Mouse (Mus musculus) testis, postnatal 14 days (tissue): Measurements from ENCODE around the gene Spink4.
A peak's percentile ranks its signal among the peaks of the same experiment; 100 is the strongest.

Experiments used
- DNase-seq: peaks from one replicate; pipeline ENCODE4 v3.0.0; 2021; ENCODE audit warnings: low spot score

The Spink4 gene

GRCm38 (mm10) chr4:40919785-40920184 is at the start of gene Spink4:
Spink4 (plus strand) TSS chr4:40920052.
- peak; percentile 24 for DNase-seq

- DNase-seq, result no peak
These were observed 49.6 kb upstream of the Spink4 start for GRCm38 (mm10) chr4:40870206-40870605.

GRCm38 (mm10) chr4:40872129-40872528 is 47.7 kb upstream of the Spink4 start:
- DNase-seq, result no peak

GRCm38 (mm10) chr4:40873320-40873719 is 46.5 kb upstream of the Spink4 start:
- no peak for DNase-seq

GRCm38 (mm10) chr4:40874151-40874600 is 45.7 kb upstream of the Spink4 start:
- DNase-seq, result peak; percentile 48

- no peak for DNase-seq
These were observed 44.9 kb upstream of the Spink4 start for GRCm38 (mm10) chr4:40874794-40875552.

GRCm38 (mm10) chr4:40875842-40876241 is 44.0 kb upstream of the Spink4 start:
- no peak for DNase-seq

- DNase-seq, result peak; percentile 34
These were observed 43.0 kb upstream of the Spink4 start for GRCm38 (mm10) chr4:40876814-40877371.

- DNase-seq, result no peak
These were observed 42.3 kb upstream of the Spink4 start for GRCm38 (mm10) chr4:40877528-40877927.

GRCm38 (mm10) chr4:40883200-40883599 is 36.7 kb upstream of the Spink4 start:
- no peak for DNase-seq

GRCm38 (mm10) chr4:40884282-40885165 is 35.3 kb upstream of the Spink4 start:
- peak; percentile 68 for DNase-seq

GRCm38 (mm10) chr4:40885166-40885525 is 34.7 kb upstream of the Spink4 start:
- no peak for DNase-seq

- no peak for DNase-seq
These were observed 34.0 kb upstream of the Spink4 start for GRCm38 (mm10) chr4:40885883-40886282.

- no peak for DNase-seq
These were observed 31.0 kb upstream of the Spink4 start for GRCm38 (mm10) chr4:40888839-40889238.

GRCm38 (mm10) chr4:40889252-40889651 is 30.6 kb upstream of the Spink4 start:
- DNase-seq, result peak; percentile 48

GRCm38 (mm10) chr4:40889983-40890382 is 29.9 kb upstream of the Spink4 start:
- no peak for DNase-seq

- no peak for DNase-seq
These were observed 28.6 kb upstream of the Spink4 start for GRCm38 (mm10) chr4:40891206-40891605.

- DNase-seq, result no peak
These were observed 24.7 kb upstream of the Spink4 start for GRCm38 (mm10) chr4:40895118-40895517.

- DNase-seq, result no peak
These were observed 24.2 kb upstream of the Spink4 start for GRCm38 (mm10) chr4:40895646-40896045.

- DNase-seq, result no peak
These were observed 21.3 kb upstream of the Spink4 start for GRCm38 (mm10) chr4:40898476-40899044.

GRCm38 (mm10) chr4:40899264-40899663 is 20.6 kb upstream of the Spink4 start:
- DNase-seq, result peak; percentile 44

GRCm38 (mm10) chr4:40900071-40900470 is 19.8 kb upstream of the Spink4 start:
- DNase-seq, result no peak
